Mouse (Mus musculus) ES-E14 (cell line): ENCODE results near the gene Mapk7. TPM values are rescaled to one million over a fixed set of nuclear protein-coding genes. Genes with fewer than 3 reads are reported as not detected.
A peak's percentile ranks its signal among the peaks of the same experiment; 100 is the strongest.

Experiments used
- DNase-seq: peaks from one replicate; pipeline ENCODE4 v3.0.0-alpha.2; 2013; ENCODE audit warnings: low read depth, low spot score
- H3K27ac ChIP-seq: 2 replicates; pipeline ENCODE4 v1.5.1; 2012; ENCODE audit warnings: low read depth, mild to moderate bottlenecking, low read length, moderate library complexity, mixed read lengths; ENCODE audit not compliant: poor library complexity, insufficient read depth, severe bottlenecking
- H3K36me3 ChIP-seq: 2 replicates; pipeline ENCODE4 v1.6.1; 2012; ENCODE audit warnings: mild to moderate bottlenecking, low read length, moderate library complexity, mixed read lengths; ENCODE audit not compliant: control insufficient read depth, poor library complexity, insufficient read depth, severe bottlenecking
- H3K4me1 ChIP-seq, 2 experiments: fragments of 150-350 bp in 1 of 2; sonication (generic) in 1 of 2; 2 replicates each; pipeline ENCODE4 v1.6.1; 2012; ENCODE audit warnings: low read length in 2 of 2, mild to moderate bottlenecking in 1 of 2, mixed read lengths in 1 of 2; ENCODE audit not compliant: control insufficient read depth in 2 of 2, insufficient read depth in 2 of 2, poor library complexity in 1 of 2
- H3K4me3 ChIP-seq, 2 experiments: fragments of 150-350 bp in 1 of 2; sonication (generic) in 1 of 2; 2 replicates each; pipeline ENCODE4 v1.5.1; 2012; ENCODE audit warnings: low read length in 2 of 2, low read depth in 1 of 2, mild to moderate bottlenecking in 1 of 2, mixed read lengths in 1 of 2; ENCODE audit not compliant: insufficient read depth in 1 of 2, poor library complexity in 1 of 2, severe bottlenecking in 1 of 2
- H3K9ac ChIP-seq: 2 replicates; pipeline ENCODE4 v1.6.1; 2012; ENCODE audit warnings: low read depth, mild to moderate bottlenecking, low read length, mixed read lengths; ENCODE audit not compliant: poor library complexity, insufficient read depth, severe bottlenecking
- H3K9me3 ChIP-seq: fragments of 150-350 bp; sonication (generic); 2 replicates; pipeline ENCODE4 v1.6.1; 2012; ENCODE audit warnings: low read depth, mild to moderate bottlenecking, low read length; ENCODE audit not compliant: control insufficient read depth, insufficient read depth
- CHD2 ChIP-seq: IDR thresholded peaks from 2 replicates; pipeline ENCODE4 v1.6.1; 2014; ENCODE audit warnings: mild to moderate bottlenecking, low read depth, low read length, inconsistent platforms
- HCFC1 ChIP-seq: IDR thresholded peaks from 2 replicates; pipeline ENCODE4 v1.6.1; 2012; ENCODE audit warnings: low read length, inconsistent platforms, borderline replicate concordance; ENCODE audit not compliant: insufficient read depth
- MAFK ChIP-seq: IDR thresholded peaks from 2 replicates; pipeline ENCODE4 v1.6.1; 2014; ENCODE audit warnings: mild to moderate bottlenecking, low read depth, low read length, inconsistent platforms; ENCODE audit not compliant: insufficient read depth
- ZC3H11A ChIP-seq: IDR thresholded peaks from 2 replicates; pipeline ENCODE4 v1.6.1; 2012; ENCODE audit warnings: low read depth, mild to moderate bottlenecking, inconsistent platforms, low read length, borderline replicate concordance
- ZNF384 ChIP-seq: IDR thresholded peaks from 2 replicates; pipeline ENCODE4 v1.6.1; 2012; ENCODE audit warnings: low read depth, low read length, inconsistent platforms
- in situ Hi-C, 2 experiments: fragments of 600-800 bp; cut with MboI; formaldehyde crosslinking; loops; one replicate each; pipeline ENCODE4 v1.15.1; 2025; ENCODE audit warnings: low sequenced_read_pairs in 2 of 2, inconsistent platforms in 1 of 2; ENCODE audit not compliant: unreplicated experiment in 2 of 2
- total RNA-seq: library from RNA; depleted of rRNA; stranded (reverse); fragments of 300-350 nt; gene quantifications from 2 replicates; pipeline ENCODE4 v1.2.3, GENCODE M21; 2012

Mapk7 gene
- total RNA-seq, 1 experiment = 25.3 TPM

DNA sequence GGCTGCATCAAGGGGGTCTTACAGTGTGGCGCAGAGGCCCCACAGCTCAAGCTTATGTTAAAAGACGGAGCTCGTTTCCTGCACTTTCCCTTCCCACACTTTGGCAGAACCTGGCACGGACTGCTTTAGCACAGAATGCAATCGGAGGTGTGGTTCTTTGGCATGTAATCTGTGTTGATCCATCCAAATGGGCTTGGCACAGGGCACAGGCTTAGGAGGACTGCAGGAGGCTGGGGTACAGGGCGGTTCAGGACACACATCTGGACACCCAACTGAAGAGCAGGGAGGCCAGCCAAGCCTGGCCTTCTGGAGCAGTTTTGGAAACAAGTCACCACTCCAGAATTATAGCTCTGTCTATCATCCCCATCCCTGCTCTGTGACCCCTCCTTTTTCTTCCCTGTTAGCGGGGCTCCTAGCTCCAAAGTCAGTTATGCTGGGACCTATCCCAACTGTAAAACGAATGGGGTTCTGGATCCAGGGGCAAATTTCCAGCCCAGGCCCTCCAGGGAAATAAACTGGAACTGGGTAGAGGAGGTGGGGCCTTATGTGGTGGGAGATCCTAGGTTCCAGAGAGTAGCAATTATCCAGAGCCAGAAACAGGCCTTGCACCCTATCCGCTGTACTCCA lies 45.5 kb downstream of the Mapk7 start:
- in situ Hi-C loops = no loop called here
- Histone ChIP-seq H3K4me3 (no peak overlapping the region; a peak in 1 of 4 replicates), H3K36me3 (no peaks in the 10 kb centered on the region), H3K27ac (no peak overlapping the region), H3K9me3 (no peaks in the 10 kb centered on the region), H3K4me1 (peaks cover 5 to 14% of the 10 kb centered on the region in 2 experiments; a peak in 2 of 4 replicates), H3K9ac (no peak overlapping the region)
- TF ChIP-seq HCFC1 = no peak
- no peak for DNase-seq

DNA sequence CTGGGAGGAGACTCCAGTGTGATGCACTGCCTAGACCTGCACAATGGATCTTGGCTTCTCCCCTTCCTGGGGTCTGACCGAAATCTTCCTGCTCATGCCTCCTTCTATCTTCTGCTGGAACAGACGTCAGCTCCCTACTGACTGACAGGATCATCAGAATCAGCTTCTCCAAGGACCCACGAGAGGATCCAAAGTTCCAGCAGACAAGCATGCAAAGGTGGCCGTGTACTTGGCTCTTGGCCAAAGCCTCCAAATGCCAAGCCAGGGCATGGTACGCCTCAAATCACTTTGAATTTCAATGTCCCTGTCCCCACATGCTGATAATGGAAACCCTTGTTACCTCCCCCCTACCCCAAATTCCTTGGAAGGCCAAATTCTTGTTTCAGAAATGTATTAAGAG lies 46.2 kb downstream of the Mapk7 start:
- in situ Hi-C loops = no loop called here
- no peak overlapping the region for H3K27ac ChIP-seq
- no peaks in the 10 kb centered on the region for H3K9me3 ChIP-seq
- TF ChIP-seq ZNF384 (no peak), ZC3H11A (no peak), MAFK (no peak), CHD2 (no peak), HCFC1 (no peak)
- no peak overlapping the region for H3K9ac ChIP-seq
- H3K4me3 ChIP-seq = no peak overlapping the region
- DNase-seq = no peak
- H3K36me3 ChIP-seq = no peaks in the 10 kb centered on the region
- H3K4me1 ChIP-seq = peaks cover 5 to 10% of the 10 kb centered on the region in 2 experiments; a peak in 1 of 4 replicates

DNA sequence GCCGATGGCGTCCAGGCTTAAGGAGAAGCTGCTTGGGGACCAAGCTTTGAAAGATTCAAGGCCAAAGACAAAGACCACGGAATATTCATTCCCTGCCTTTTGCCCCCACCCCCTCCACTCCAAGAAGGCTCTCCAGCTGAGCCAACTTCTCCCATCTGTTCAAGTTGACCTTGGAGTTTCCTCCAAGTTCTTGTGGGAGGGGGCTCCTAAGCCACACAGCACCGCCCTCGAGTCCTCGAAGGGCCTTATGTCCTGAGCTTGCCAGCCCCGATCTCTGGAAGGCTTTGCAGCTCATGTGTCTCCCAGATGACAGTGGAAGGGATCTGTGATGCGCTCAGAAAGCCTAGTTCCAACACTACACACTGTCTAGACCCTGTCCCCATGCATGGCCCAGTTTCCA lies 46.9 kb downstream of the Mapk7 start:
- H3K4me1 ChIP-seq = peaks cover 5 to 10% of the 10 kb centered on the region in 2 experiments; a peak in 1 of 4 replicates
- H3K27ac ChIP-seq = no peak overlapping the region
- H3K9ac ChIP-seq = no peak overlapping the region
- H3K4me3 ChIP-seq = no peak overlapping the region
- peak; percentile 11 for DNase-seq
- in situ Hi-C loops = no loop called here
- no peaks in the 10 kb centered on the region for H3K9me3 ChIP-seq
- no peaks in the 10 kb centered on the region for H3K36me3 ChIP-seq
- no peak for TF ChIP-seq CHD2
- TF ChIP-seq ZNF384 = no peak
- no peak for TF ChIP-seq ZC3H11A
- no peak for TF ChIP-seq HCFC1
- no peak for TF ChIP-seq MAFK

DNA sequence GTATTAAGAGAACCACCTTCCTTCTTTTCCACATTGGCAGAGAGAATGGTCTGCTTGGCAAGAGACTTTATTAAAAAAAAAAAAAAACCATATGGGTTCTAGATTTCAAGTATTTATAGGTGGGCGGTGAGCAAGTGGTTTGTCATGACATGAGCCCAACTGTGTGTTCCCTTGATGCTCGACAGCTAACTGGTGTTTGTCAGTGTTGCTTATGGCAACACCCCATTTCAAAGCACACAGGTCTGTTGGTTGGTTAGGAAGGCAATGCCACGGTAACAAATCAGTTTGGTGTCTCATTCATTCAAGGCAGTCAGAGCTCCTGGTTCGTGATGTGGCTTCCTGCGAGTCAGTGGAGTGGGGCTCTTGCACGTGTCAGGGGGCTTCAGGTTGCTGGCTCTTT lies 50.4 kb downstream of the Mapk7 start:
- TF ChIP-seq CHD2 = no peak
- no peak for TF ChIP-seq HCFC1
- TF ChIP-seq ZNF384 = no peak
- TF ChIP-seq ZC3H11A = no peak
- no peak for TF ChIP-seq MAFK
- in situ Hi-C loops = no loop called here
- Histone ChIP-seq H3K36me3 (no peaks in the 10 kb centered on the region), H3K4me1 (peaks cover 5% of the 10 kb centered on the region in 2 experiments; a peak in 1 of 4 replicates), H3K27ac (no peak overlapping the region), H3K9me3 (no peaks in the 10 kb centered on the region), H3K4me3 (no peak overlapping the region), H3K9ac (no peak overlapping the region)
- no peak for DNase-seq

DNA sequence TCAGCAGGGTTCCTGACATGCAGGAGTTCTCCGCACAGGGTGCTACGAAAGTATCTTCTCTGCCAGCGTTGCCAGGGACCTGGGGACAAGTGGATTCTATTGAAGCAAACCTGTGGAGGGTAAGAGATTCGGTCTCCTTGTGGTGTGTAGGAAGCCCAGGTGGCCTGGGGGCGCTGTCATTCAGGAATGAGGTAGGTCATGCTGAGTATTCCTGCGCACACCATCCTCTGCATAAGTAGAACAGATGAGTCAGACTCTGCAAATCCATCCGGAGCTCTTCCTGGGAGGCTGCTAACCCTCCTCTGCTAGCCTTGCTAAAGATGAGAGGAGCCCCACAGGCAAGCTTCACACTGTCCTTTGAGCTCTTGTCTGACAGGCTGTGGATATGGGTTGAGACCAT lies 52.5 kb downstream of the Mapk7 start:
- Histone ChIP-seq H3K9me3 (no peaks in the 10 kb centered on the region), H3K36me3 (no peaks in the 10 kb centered on the region), H3K4me1 (no peaks in the 10 kb centered on the region), H3K27ac (no peak overlapping the region), H3K9ac (no peak overlapping the region), H3K4me3 (no peak overlapping the region)
- in situ Hi-C loops = no loop called here
- DNase-seq = no peak
- TF ChIP-seq HCFC1 = no peak
- no peak for TF ChIP-seq MAFK
- no peak for TF ChIP-seq ZC3H11A
- no peak for TF ChIP-seq CHD2
- no peak for TF ChIP-seq ZNF384
